Mouse (Mus musculus) pancreas, adult 10 weeks (tissue): ENCODE results near the gene Cd33. TPM values are rescaled to one million over a fixed set of nuclear protein-coding genes. Genes with fewer than 3 reads are reported as not detected.

Experiments used
- polyA plus RNA-seq: library from polyadenylated mRNA; stranded (reverse); fragments of 350-450 nt; fragmentation: Illumina TruSeq; extraction: RNeasy Lipid Tissue Mini Kit (QIAGEN cat#74804); gene quantifications from one replicate; pipeline ENCODE4 v1.2.3, GENCODE M21; 2015; ENCODE audit warnings: low read depth, low replicate concordance; ENCODE audit not compliant: insufficient read depth

Cd33 gene
- polyA plus RNA-seq, result 1.2 TPM

DNA sequence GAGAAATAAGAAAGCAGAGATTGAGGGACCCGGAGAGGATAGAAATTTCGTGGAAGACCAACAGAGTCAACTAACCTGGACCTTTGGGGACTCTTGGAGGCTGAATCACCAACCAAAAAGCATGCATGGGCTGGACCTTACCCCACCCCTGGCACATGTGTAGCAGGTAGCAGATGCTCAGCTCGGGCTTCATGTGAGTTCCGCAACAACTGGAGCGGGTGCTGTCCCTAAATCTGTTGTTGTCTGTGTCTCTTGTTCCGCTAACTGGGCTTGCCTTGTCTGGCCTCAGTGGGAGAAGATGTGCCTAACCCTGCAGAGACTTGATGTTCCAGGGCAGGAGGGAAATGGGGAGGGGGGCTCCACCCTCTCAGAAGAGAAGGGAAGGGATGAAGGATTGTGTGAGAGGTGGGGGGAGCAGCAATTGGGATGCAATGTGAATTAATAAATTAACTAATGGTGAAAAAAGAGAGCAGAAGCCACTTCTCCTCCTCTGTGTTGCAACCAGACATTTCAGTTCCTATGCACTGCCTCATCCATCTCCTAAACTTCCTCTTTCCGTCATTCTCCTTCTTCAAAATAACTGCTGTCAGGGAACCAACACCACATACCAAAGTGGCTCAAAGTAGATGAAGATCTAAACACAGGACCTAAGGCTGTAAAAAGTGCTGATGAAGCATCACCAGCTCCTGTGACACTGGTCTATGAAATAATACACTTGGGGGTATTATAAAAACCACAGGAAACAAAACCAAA, at the start of gene Cd33:
TSS of gene Cd33 (minus strand) at position 204 of the 753 bp plus-strand sequence.

DNA sequence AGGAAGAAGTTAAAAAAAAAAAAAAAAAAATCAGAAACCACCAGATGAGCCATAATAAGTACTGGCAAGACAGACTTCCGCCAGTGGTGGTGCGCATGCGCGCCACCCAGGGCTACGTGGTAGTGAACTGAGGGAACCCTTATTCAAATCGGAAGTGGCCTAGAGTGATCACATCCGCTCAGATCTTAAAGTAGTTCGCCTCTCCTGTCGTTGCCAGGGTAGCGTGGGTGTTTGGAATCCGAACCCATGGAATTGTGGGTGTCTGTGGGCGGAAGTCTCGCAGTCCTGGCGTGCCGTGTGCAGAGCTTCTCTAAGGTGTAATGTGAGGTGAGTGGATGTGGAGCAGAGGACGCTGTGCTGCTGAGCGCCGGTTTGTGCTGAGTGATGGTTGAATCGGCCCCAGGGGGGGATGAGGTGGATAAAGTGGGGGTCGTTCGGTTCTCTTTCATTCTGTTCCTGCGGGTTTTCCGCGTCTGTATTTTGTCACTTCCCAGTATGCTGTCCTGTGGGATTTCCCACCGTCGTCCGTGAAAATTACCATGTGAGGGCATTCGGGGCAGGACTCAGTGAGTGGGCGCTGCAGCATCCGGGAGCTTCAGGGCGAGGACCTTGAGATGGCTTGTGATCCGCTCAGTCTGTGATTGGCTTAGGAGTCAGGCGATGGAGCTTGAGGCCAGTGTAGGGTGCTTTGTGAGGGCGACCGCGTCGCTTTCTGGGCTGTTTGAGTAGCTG, 35.4 kb upstream of the Cd33 start, which contains the start of gene Zfp719:
TSS of gene Zfp719 (plus strand) at position 171 of the 732 bp plus-strand sequence.

DNA sequence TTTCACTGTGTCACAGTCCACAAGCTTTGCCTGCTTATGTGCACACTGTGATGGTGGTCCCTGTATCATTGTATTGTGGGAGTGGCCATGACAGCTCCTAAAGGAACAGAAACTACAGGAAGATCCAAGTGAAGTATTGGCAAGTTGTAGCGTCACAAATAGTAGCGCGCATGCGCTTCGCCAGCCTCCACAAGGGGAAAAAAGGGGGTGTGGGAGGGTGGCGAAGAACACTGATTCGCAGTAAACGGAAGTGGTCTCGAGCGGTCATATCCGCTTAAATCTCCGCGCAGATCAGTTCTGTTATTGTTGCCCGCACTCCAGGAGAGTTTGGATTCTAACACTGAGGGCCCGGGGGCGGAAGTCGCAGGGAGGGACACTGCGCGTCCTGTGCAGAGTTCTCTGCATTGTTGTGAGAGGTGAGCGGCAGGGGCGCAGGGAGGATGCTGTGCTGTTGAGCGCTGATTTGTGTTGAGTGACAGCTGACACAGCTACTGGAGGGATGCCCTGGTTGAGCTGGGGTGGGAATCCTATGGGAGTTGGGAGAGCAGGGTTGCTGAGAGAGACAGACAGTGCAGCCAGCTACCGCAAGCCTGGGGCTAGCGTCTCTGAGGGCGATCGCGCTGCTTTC, 17.9 kb upstream of the Cd33 start, which contains the start of gene Zfp658:
TSS of gene Zfp658 (plus strand) at position 251 of the 628 bp plus-strand sequence.

DNA sequence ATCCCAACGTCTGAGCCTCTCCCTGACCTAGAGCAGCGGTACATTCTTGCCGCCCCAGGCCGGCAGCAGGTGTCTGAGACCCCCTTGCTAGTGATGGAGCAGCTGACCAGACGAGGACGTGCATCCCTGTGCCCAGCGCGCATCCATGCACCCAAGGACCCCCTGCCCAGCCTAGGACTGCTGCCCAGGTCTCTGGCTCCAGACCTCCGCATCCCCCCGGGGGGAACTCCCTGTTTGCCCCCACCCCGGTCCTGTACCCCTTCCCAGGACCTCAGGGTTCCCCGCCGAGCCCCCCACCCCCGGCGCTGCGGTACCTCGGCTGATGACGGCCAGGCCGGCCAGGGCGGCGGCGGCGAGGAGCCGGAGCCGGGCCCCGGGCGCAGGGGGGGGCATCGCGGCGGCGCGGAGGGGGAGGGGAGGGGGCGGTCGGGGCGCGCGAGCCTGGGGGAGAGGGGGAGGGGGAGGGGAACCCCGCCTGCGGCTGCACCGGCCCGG, 54.5 kb downstream of the Cd33 start, which contains the start of gene Iglon5:
TSS of gene Iglon5 (minus strand) at position 445 of the 495 bp plus-strand sequence.

Other genes starting within 250 kb of the Cd33 start
- 10.6 TPM for gene Zfp715, start 231.1 kb downstream of the Cd33 start, polyA plus RNA-seq
- not detected for gene Siglecf, start 193.1 kb downstream of the Cd33 start, polyA plus RNA-seq
- 0.42 TPM for gene Siglecg, start 136.2 kb downstream of the Cd33 start, polyA plus RNA-seq
- gene Lim2, start 116.8 kb downstream of the Cd33 start, polyA plus RNA-seq, result not detected
- gene Nkg7, start 107.4 kb downstream of the Cd33 start, polyA plus RNA-seq, result not detected
- gene Cldnd2, start 103.6 kb downstream of the Cd33 start, polyA plus RNA-seq, result not detected
- 52.6 TPM for gene Etfb, start 100.3 kb downstream of the Cd33 start, polyA plus RNA-seq
- not detected for gene Gm45233, start 100.3 kb downstream of the Cd33 start, polyA plus RNA-seq
- 0.41 TPM for gene Vsig10l, start 81.3 kb downstream of the Cd33 start, polyA plus RNA-seq
- 0.52 TPM for gene Iglon5, start 54.4 kb downstream of the Cd33 start, polyA plus RNA-seq
- gene 4931406B18Rik, start 38.5 kb downstream of the Cd33 start, polyA plus RNA-seq, result not detected
- 2.8 TPM for gene Zfp658, start 17.8 kb upstream of the Cd33 start, polyA plus RNA-seq
- gene Zfp719, start 35.2 kb upstream of the Cd33 start, polyA plus RNA-seq, result 1.9 TPM
- gene Zfp819, start 62.7 kb upstream of the Cd33 start, polyA plus RNA-seq, result not detected
- gene Ceacam18, start 90.3 kb upstream of the Cd33 start, polyA plus RNA-seq, result not detected
- not detected for gene Siglece, start 115.7 kb upstream of the Cd33 start, polyA plus RNA-seq
- gene Ctu1, start 127.6 kb upstream of the Cd33 start, polyA plus RNA-seq, result 2.3 TPM
- gene Klk14, start 146.0 kb upstream of the Cd33 start, polyA plus RNA-seq, result not detected
- gene Klk13, start 168.1 kb upstream of the Cd33 start, polyA plus RNA-seq, result not detected
- not detected for gene Klk12, start 224.5 kb upstream of the Cd33 start, polyA plus RNA-seq
- gene Klk11, start 230.2 kb upstream of the Cd33 start, polyA plus RNA-seq, result not detected
- gene Klk10, start 236.6 kb upstream of the Cd33 start, polyA plus RNA-seq, result not detected
- not detected for gene Klk9, start 247.5 kb upstream of the Cd33 start, polyA plus RNA-seq